Mouse (Mus musculus): ENCODE results near the gene Uxs1. TPM values are rescaled to one million over a fixed set of nuclear protein-coding genes. Genes with fewer than 3 reads are reported as not detected.

Gene Uxs1
- 16.1 and 16.3 TPM in 2 replicates for polyA plus RNA-seq (2012; ENCODE audit: insufficient read depth, insufficient read length, missing spikeins)

GRCm38 (mm10) chr1:43827763-43828194, at the start of gene Uxs1:
Uxs1 (minus strand) TSS chr1:43827800.
- H3K4me3 ChIP-seq (ENCODE audit: insufficient read depth, low read length): peak within 1 kb of the TSS; percentile 88
- H3K27ac ChIP-seq (ENCODE audit: insufficient read depth, low read depth, low read length): peak within 1 kb of the TSS; percentile 57
- peaks cover 4% of the 10 kb centered on the region for H3K4me1 ChIP-seq (ENCODE audit: control insufficient read depth, insufficient read depth, low read length)
- TF ChIP-seq POLR2A (IDR thresholded peaks at IDR 0.05; ENCODE audit: borderline replicate concordance, low read depth, low read length) (peak; percentile 63; the same call in 1 of the 2 replicates), CTCF (IDR thresholded peaks at IDR 0.05; ENCODE audit: low read depth, low read length) (no peak)

GRCm38 (mm10) chr1:43877233-43877632, 49.6 kb upstream of the Uxs1 start:
- Histone ChIP-seq H3K4me3 (ENCODE audit: insufficient read depth, low read length) (no peak overlapping the region), H3K27ac (ENCODE audit: insufficient read depth, low read depth, low read length) (no peak overlapping the region), H3K4me1 (ENCODE audit: control insufficient read depth, insufficient read depth, low read length) (peaks cover 2% of the 10 kb centered on the region; the same call in 1 of the 2 replicates)
- TF ChIP-seq CTCF (IDR thresholded peaks at IDR 0.05; ENCODE audit: low read depth, low read length): no peak
- no peak for TF ChIP-seq POLR2A (IDR thresholded peaks at IDR 0.05; ENCODE audit: borderline replicate concordance, low read depth, low read length)

- TF ChIP-seq CTCF (IDR thresholded peaks at IDR 0.05; ENCODE audit: low read depth, low read length) (no peak), POLR2A (IDR thresholded peaks at IDR 0.05; ENCODE audit: borderline replicate concordance, low read depth, low read length) (no peak)
- H3K4me1 ChIP-seq (ENCODE audit: control insufficient read depth, insufficient read depth, low read length): no peaks in the 10 kb centered on the region
- H3K27ac ChIP-seq (ENCODE audit: insufficient read depth, low read depth, low read length): no peak overlapping the region
- H3K4me3 ChIP-seq (ENCODE audit: insufficient read depth, low read length): no peak overlapping the region
Observed at GRCm38 (mm10) chr1:43871116-43871515, 43.5 kb upstream of the Uxs1 start.

GRCm38 (mm10) chr1:43868510-43868909, 40.9 kb upstream of the Uxs1 start:
- Histone ChIP-seq H3K4me1 (ENCODE audit: control insufficient read depth, insufficient read depth, low read length) (no peaks in the 10 kb centered on the region), H3K4me3 (ENCODE audit: insufficient read depth, low read length) (no peak overlapping the region), H3K27ac (ENCODE audit: insufficient read depth, low read depth, low read length) (no peak overlapping the region)
- TF ChIP-seq CTCF (IDR thresholded peaks at IDR 0.05; ENCODE audit: low read depth, low read length) (no peak), POLR2A (IDR thresholded peaks at IDR 0.05; ENCODE audit: borderline replicate concordance, low read depth, low read length) (no peak)

- H3K4me1 ChIP-seq (ENCODE audit: control insufficient read depth, insufficient read depth, low read length): no peaks in the 10 kb centered on the region
- no peak overlapping the region for H3K27ac ChIP-seq (ENCODE audit: insufficient read depth, low read depth, low read length)
- TF ChIP-seq POLR2A (IDR thresholded peaks at IDR 0.05; ENCODE audit: borderline replicate concordance, low read depth, low read length) (no peak), CTCF (IDR thresholded peaks at IDR 0.05; ENCODE audit: low read depth, low read length) (no peak)
- H3K4me3 ChIP-seq (ENCODE audit: insufficient read depth, low read length): no peak overlapping the region
Observed at GRCm38 (mm10) chr1:43864758-43865157, 37.2 kb upstream of the Uxs1 start.

GRCm38 (mm10) chr1:43862614-43863013, 35.0 kb upstream of the Uxs1 start:
- H3K4me1 ChIP-seq (ENCODE audit: control insufficient read depth, insufficient read depth, low read length): no peaks in the 10 kb centered on the region
- no peak overlapping the region for H3K27ac ChIP-seq (ENCODE audit: insufficient read depth, low read depth, low read length)
- H3K4me3 ChIP-seq (ENCODE audit: insufficient read depth, low read length): no peak overlapping the region
- no peak for TF ChIP-seq CTCF (IDR thresholded peaks at IDR 0.05; ENCODE audit: low read depth, low read length)
- TF ChIP-seq POLR2A (IDR thresholded peaks at IDR 0.05; ENCODE audit: borderline replicate concordance, low read depth, low read length): no peak

- H3K27ac ChIP-seq (ENCODE audit: insufficient read depth, low read depth, low read length): no peak overlapping the region
Observed at GRCm38 (mm10) chr1:43858988-43859387, 31.4 kb upstream of the Uxs1 start.

GRCm38 (mm10) chr1:43857656-43858055, 30.1 kb upstream of the Uxs1 start:
- H3K4me3 ChIP-seq (ENCODE audit: insufficient read depth, low read length): no peak overlapping the region
- H3K4me1 ChIP-seq (ENCODE audit: control insufficient read depth, insufficient read depth, low read length): no peaks in the 10 kb centered on the region
- TF ChIP-seq POLR2A (IDR thresholded peaks at IDR 0.05; ENCODE audit: borderline replicate concordance, low read depth, low read length) (no peak), CTCF (IDR thresholded peaks at IDR 0.05; ENCODE audit: low read depth, low read length) (no peak)
- no peak overlapping the region for H3K27ac ChIP-seq (ENCODE audit: insufficient read depth, low read depth, low read length)

More at GRCm38 (mm10) chr1:43858988-43859387, 31.4 kb upstream of the Uxs1 start:
- Histone ChIP-seq H3K4me1 (ENCODE audit: control insufficient read depth, insufficient read depth, low read length) (no peaks in the 10 kb centered on the region), H3K4me3 (ENCODE audit: insufficient read depth, low read length) (no peak overlapping the region)
- TF ChIP-seq CTCF (IDR thresholded peaks at IDR 0.05; ENCODE audit: low read depth, low read length): no peak

- TF ChIP-seq CTCF (IDR thresholded peaks at IDR 0.05; ENCODE audit: low read depth, low read length): no peak
- TF ChIP-seq POLR2A (IDR thresholded peaks at IDR 0.05; ENCODE audit: borderline replicate concordance, low read depth, low read length): no peak
- Histone ChIP-seq H3K4me3 (ENCODE audit: insufficient read depth, low read length) (no peak overlapping the region), H3K4me1 (ENCODE audit: control insufficient read depth, insufficient read depth, low read length) (no peaks in the 10 kb centered on the region), H3K27ac (ENCODE audit: insufficient read depth, low read depth, low read length) (no peak overlapping the region)
Observed at GRCm38 (mm10) chr1:43855591-43855990, 28.0 kb upstream of the Uxs1 start.

- TF ChIP-seq CTCF (IDR thresholded peaks at IDR 0.05; ENCODE audit: low read depth, low read length): no peak
- H3K27ac ChIP-seq (ENCODE audit: insufficient read depth, low read depth, low read length): peak overlapping the region; percentile 84
- H3K4me1 ChIP-seq (ENCODE audit: control insufficient read depth, insufficient read depth, low read length): peaks cover 9% of the 10 kb centered on the region
- no peak overlapping the region for H3K4me3 ChIP-seq (ENCODE audit: insufficient read depth, low read length)
Observed at GRCm38 (mm10) chr1:43843398-43843797, 15.8 kb upstream of the Uxs1 start.

GRCm38 (mm10) chr1:43837236-43837635, 9.6 kb upstream of the Uxs1 start:
- TF ChIP-seq CTCF (IDR thresholded peaks at IDR 0.05; ENCODE audit: low read depth, low read length): no peak
- TF ChIP-seq POLR2A (IDR thresholded peaks at IDR 0.05; ENCODE audit: borderline replicate concordance, low read depth, low read length): no peak
- Histone ChIP-seq H3K4me1 (ENCODE audit: control insufficient read depth, insufficient read depth, low read length) (no peaks in the 10 kb centered on the region), H3K27ac (ENCODE audit: insufficient read depth, low read depth, low read length) (no peak overlapping the region), H3K4me3 (ENCODE audit: insufficient read depth, low read length) (no peak overlapping the region)
